Mouse (Mus musculus) left cerebral cortex, adult 18-20 months (tissue): ENCODE measurements around the gene Pls1. TPM values are rescaled to one million over a fixed set of nuclear protein-coding genes. Genes with fewer than 3 reads are reported as not detected.
A peak's percentile ranks its signal among the peaks of the same experiment; 100 is the strongest.

ENCODE experiments used
- DNase-seq, 2 experiments: peaks; one replicate each; pipeline ENCODE4 v3.0.0; 2021 to 2022; ENCODE audit warnings: low spot score in 2 of 2, mixed read lengths in 1 of 2
- long read RNA-seq, 2 experiments: library from polyadenylated mRNA; stranded (forward); transcript quantifications; one replicate each; pipeline ENCODE4 v2.0.0; 2021
- total RNA-seq, 2 experiments: library from RNA; stranded (reverse); gene quantifications; 2 replicates each; pipeline ENCODE4 v1.2.3; 2021

The Pls1 gene
- 10 to 100 TPM in 1 of 2 experiments, 1 to 10 TPM in 1; 9.0 to 11.0 TPM for total RNA-seq
- long read RNA-seq, experiment 1, transcript Pls1-201 (16 exons, 3,704 nt), result major isoform, 14 of 18 reads
- long read RNA-seq, experiment 1, partial matches to known transcripts, result 0 of 18 reads
- long read RNA-seq, experiment 1, other reads (novel, unspliced or antisense), result 4 of 18 reads
- long read RNA-seq, experiment 2, partial matches to known transcripts, result 0 of 1 reads
- long read RNA-seq, experiment 2, other reads (novel, unspliced or antisense), result 1 of 1 reads

GRCm38 (mm10) chr9:95844825-95845460 lies at the start of gene Pls1:
Gene Pls1, minus strand, starts transcription at chr9:95845311.
- DNase-seq, result peak; percentile 92 to 95

GRCm38 (mm10) chr9:95882751-95883150 lies 37.6 kb upstream of the Pls1 start:
- DNase-seq, result no peak

- DNase-seq, result no peak
These were observed 33.1 kb upstream of the Pls1 start for GRCm38 (mm10) chr9:95878246-95878645.

GRCm38 (mm10) chr9:95858027-95858570 lies 13.0 kb upstream of the Pls1 start:
- no peak for DNase-seq

- peak; percentile 95 for DNase-seq
These were observed 12.4 kb upstream of the Pls1 start, which contains the start of gene Atr for GRCm38 (mm10) chr9:95857414-95858026. Gene Atr, plus strand, starts transcription at chr9:95857597.

- DNase-seq, result no peak
These were observed 10.9 kb upstream of the Pls1 start for GRCm38 (mm10) chr9:95856004-95856403.

GRCm38 (mm10) chr9:95854891-95855290 lies 9.8 kb upstream of the Pls1 start:
- DNase-seq, result no peak

GRCm38 (mm10) chr9:95852896-95853295 lies 7.8 kb upstream of the Pls1 start:
- peak; percentile 76 to 86 for DNase-seq

GRCm38 (mm10) chr9:95851671-95852070 lies 6.6 kb upstream of the Pls1 start:
- DNase-seq, result no peak

- no peak for DNase-seq
These were observed 600 bp upstream of the Pls1 start for GRCm38 (mm10) chr9:95845711-95846110.

- no peak for DNase-seq
These were observed 5.7 kb downstream of the Pls1 start for GRCm38 (mm10) chr9:95839424-95839823.

GRCm38 (mm10) chr9:95835741-95836140 lies 9.4 kb downstream of the Pls1 start:
- no peak for DNase-seq

GRCm38 (mm10) chr9:95834799-95835198 lies 10.3 kb downstream of the Pls1 start:
- no peak for DNase-seq

- no peak for DNase-seq
These were observed 12.4 kb downstream of the Pls1 start for GRCm38 (mm10) chr9:95832758-95833157.

- peak; percentile 40 to 47 for DNase-seq
These were observed 17.5 kb downstream of the Pls1 start for GRCm38 (mm10) chr9:95827565-95827964.

- no peak for DNase-seq
These were observed 22.6 kb downstream of the Pls1 start for GRCm38 (mm10) chr9:95822531-95822930.

GRCm38 (mm10) chr9:95815706-95816105 lies 29.4 kb downstream of the Pls1 start:
- no peak for DNase-seq

- DNase-seq, result no peak
These were observed 30.0 kb downstream of the Pls1 start for GRCm38 (mm10) chr9:95815015-95815673.

- no peak for DNase-seq
These were observed 31.2 kb downstream of the Pls1 start for GRCm38 (mm10) chr9:95813721-95814531.

- no peak for DNase-seq
These were observed 33.3 kb downstream of the Pls1 start for GRCm38 (mm10) chr9:95811817-95812216.

- no peak for DNase-seq
These were observed 35.5 kb downstream of the Pls1 start for GRCm38 (mm10) chr9:95809596-95809995.
